Mouse (Mus musculus): ENCODE data around the gene Rasgef1c. TPM values are rescaled to one million over a fixed set of nuclear protein-coding genes. Genes with fewer than 3 reads are reported as not detected.

Gene Rasgef1c
- polyA plus RNA-seq, 1 experiment from 2014 or later: 5.7 TPM

DNA sequence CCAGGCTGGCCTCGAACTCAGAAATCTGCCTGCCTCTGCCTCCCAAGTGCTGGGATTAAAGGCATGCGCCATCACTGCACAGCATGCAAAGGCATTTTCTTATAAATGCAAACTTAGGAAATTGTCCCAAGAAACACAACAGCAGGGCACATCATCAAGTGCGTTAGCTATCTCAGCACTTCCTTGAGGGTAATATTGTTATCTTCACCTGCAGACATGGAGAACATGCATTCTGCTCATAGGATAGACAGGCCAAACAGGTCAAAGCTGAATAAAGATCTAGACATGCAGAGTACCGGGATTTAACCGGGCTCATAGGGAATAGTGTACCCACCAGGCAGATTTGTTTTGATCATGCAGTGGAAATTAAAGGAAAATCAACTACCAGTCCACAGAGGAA, 9.6 kb upstream of the Rasgef1c start:
- no peak overlapping the region for H3K27ac ChIP-seq
- no peak overlapping the region for H3K4me3 ChIP-seq
- no peak for ATAC-seq
- no peaks in the 10 kb centered on the region for H3K9me3 ChIP-seq (replicated peaks)
- H3K4me1 ChIP-seq: no peaks in the 10 kb centered on the region
- H3K4me2 ChIP-seq: no peak overlapping the region
- 94% methylated on average over 5 of the region's 5 CpGs for WGBS
- peaks cover 14% of the 10 kb centered on the region; the same call in 1 of the 2 replicates for H3K36me3 ChIP-seq (ENCODE audit: poor library complexity, severe bottlenecking)
- no peak overlapping the region for H3K9ac ChIP-seq
- H3K27me3 ChIP-seq: no peaks in the 10 kb centered on the region

DNA sequence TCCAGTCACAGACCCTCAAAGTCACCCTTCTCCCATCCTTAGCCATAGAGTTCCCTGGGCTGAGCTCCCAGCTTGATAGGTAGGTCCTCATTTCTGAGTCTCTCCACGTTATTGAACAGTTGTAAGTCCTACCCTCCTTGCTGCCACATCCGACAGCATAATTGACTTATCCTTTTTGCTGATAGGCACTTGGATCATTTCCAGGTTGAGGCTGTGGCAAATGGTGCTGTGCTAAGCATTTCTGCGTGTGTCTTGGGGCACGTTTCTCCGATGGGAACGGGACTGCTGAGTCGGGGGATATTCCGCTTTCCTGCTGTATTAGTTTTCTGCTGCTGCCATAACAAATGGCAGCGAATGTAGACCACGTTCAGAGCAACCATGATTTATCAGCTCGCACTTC, 7.8 kb upstream of the Rasgef1c start:
- WGBS: 74% methylated on average over 11 of the region's 11 CpGs
- no peak overlapping the region for H3K4me2 ChIP-seq
- ATAC-seq: no peak
- H3K27me3 ChIP-seq: peaks cover 3% of the 10 kb centered on the region; the same call in 1 of the 2 replicates
- no peak overlapping the region for H3K9ac ChIP-seq
- H3K27ac ChIP-seq: no peak overlapping the region
- no peaks in the 10 kb centered on the region for H3K4me1 ChIP-seq
- H3K9me3 ChIP-seq (replicated peaks): no peaks in the 10 kb centered on the region
- no peak overlapping the region for H3K4me3 ChIP-seq
- 0 out of 2 replicates have a peak, but pooled peaks cover 4% of the 10 kb centered on the region for H3K36me3 ChIP-seq (ENCODE audit: poor library complexity, severe bottlenecking)

DNA sequence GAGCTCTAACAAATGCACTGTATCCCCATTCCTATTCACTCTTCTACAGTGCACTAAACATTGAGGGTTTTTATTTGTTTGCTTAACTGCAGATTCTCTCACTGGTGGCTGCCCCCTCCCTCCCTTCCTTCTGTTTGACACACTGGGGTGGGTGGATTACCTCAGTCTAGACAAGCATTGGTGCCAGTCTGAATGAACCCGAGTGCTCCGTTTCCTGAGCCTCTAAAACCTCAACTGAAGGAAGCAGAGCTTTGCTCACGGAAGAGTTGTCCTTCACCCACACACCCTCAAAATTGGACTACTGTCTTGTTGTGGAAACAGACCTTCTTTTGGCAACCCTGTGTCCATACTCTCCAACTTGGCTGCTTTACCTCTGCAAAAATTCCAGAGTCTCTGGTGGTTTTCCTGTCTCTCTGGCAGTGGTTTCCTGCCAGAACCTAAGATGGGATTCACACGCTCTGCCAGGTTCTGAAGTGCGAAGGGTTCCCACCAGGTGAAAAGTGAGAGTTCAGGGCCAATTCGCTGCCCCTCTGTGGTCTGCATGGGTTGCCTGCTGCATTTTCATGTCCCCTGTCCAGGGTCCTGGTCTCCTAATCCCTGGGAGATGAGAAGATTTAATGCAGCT, 5.6 kb upstream of the Rasgef1c start:
- Histone ChIP-seq H3K9me3 (replicated peaks) (no peaks in the 10 kb centered on the region), H3K4me3 (no peak overlapping the region)

DNA sequence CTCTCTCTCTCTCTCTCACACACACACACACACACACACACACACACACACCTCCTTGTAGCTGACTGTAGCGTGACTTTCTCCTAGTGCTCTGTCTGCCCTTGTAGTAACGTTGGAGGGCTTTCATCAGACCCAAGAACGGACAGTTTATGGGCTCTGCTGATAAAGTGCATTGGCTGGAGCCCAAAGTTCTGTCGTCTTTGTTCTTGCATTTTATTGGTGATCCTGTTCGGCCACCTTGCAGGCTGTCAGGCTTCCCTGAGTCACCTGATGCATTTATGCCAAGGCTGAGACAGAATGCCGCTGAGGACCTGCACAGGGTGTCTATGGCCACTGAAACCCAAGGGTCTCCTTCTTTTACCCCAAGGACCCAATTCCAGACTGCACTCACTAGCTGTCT, 1.6 kb upstream of the Rasgef1c start:
- ATAC-seq: no peak

More for the DNA sequence above, 5.6 kb upstream of the Rasgef1c start:
- WGBS: 61% methylated on average over 6 of the region's 6 CpGs
- no peak for ATAC-seq
- Histone ChIP-seq H3K4me2 (no peak overlapping the region), H3K4me1 (no peaks in the 10 kb centered on the region), H3K36me3 (ENCODE audit: poor library complexity, severe bottlenecking) (no peaks in the 10 kb centered on the region), H3K9ac (no peak overlapping the region), H3K27ac (no peak overlapping the region), H3K27me3 (peaks cover 21% of the 10 kb centered on the region)

DNA sequence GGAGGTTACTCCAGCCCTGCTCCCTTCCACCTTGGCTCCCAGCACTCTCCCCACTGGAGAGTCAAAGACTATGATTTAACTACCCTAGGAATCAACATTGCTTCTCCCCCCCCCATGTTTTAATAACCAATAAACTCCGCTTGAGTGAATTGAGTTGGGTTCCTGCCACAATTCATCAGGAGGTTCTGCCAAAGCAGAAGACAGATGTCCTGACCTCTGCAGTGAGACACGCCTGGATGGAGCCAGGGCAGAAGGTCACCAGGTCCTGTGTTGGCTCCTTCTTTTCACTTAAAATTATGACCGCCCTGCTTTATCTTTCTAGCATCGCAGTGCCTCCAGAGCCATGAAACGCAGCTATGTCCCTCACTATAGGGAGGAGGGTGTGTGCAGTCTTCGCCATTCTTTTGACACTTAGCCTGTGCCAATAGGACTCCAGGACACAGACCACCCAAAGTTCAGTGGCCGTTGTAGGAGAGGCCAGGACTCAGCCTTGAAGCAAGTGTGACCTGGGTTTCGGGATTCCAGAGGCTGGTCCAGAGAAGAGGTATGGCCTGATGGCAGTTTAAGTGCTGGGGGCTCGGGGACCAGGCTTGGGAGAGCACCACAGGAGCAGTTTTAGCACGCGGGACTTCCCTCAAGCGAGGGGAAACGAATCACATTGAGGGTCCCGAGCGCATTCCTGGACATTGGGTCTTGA, 525 bp upstream of the Rasgef1c start:
- Histone ChIP-seq H3K4me3 (peak overlapping the region; percentile 68), H3K4me2 (peak overlapping the region; percentile 99), H3K36me3 (ENCODE audit: poor library complexity, severe bottlenecking) (no peaks in the 10 kb centered on the region), H3K4me1 (peaks cover 10% of the 10 kb centered on the region), H3K27me3 (peaks cover 39% of the 10 kb centered on the region), H3K27ac (no peak overlapping the region), H3K9ac (peak overlapping the region; percentile 48; the same call in 1 of the 2 replicates), H3K9me3 (replicated peaks) (no peaks in the 10 kb centered on the region)
- 33% methylated on average over 15 of the region's 15 CpGs for WGBS
- ATAC-seq: peak; percentile 33

More for the DNA sequence above, 1.6 kb upstream of the Rasgef1c start:
- Histone ChIP-seq H3K9me3 (replicated peaks) (no peaks in the 10 kb centered on the region), H3K4me2 (no peak overlapping the region), H3K27ac (no peak overlapping the region), H3K9ac (no peak overlapping the region), H3K4me3 (no peak overlapping the region), H3K4me1 (peaks cover 10% of the 10 kb centered on the region), H3K36me3 (ENCODE audit: poor library complexity, severe bottlenecking) (no peaks in the 10 kb centered on the region), H3K27me3 (peaks cover 39% of the 10 kb centered on the region)
- 62% methylated on average over 6 of the region's 6 CpGs for WGBS

DNA sequence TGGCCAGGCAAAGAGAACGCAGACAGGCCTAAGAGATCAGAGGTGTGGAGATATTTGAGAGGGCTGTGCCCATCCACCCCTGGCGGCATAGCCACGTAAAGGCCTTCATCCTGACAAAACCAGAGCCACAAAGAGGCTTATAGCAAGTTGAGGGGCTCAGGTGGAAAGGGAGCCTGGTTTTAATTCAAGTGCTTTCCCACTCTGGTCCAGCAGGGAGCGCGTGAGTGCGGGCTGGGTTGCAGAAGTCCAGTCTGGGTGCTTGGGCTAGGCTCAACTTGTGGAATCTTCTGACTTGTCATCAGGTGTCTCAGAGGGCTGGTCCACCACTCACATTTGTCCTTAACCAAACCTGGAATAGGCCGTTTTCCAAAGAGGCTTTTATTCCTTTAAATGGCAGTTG, 1.7 kb downstream of the Rasgef1c start:
- Histone ChIP-seq H3K9ac (no peak overlapping the region), H3K4me2 (no peak overlapping the region), H3K36me3 (ENCODE audit: poor library complexity, severe bottlenecking) (no peaks in the 10 kb centered on the region), H3K27me3 (peaks cover 39% of the 10 kb centered on the region), H3K4me3 (no peak overlapping the region), H3K27ac (no peak overlapping the region), H3K4me1 (peaks cover 10% of the 10 kb centered on the region), H3K9me3 (replicated peaks) (no peaks in the 10 kb centered on the region)
- WGBS: 15% methylated on average over 7 of the region's 7 CpGs
- ATAC-seq: no peak

DNA sequence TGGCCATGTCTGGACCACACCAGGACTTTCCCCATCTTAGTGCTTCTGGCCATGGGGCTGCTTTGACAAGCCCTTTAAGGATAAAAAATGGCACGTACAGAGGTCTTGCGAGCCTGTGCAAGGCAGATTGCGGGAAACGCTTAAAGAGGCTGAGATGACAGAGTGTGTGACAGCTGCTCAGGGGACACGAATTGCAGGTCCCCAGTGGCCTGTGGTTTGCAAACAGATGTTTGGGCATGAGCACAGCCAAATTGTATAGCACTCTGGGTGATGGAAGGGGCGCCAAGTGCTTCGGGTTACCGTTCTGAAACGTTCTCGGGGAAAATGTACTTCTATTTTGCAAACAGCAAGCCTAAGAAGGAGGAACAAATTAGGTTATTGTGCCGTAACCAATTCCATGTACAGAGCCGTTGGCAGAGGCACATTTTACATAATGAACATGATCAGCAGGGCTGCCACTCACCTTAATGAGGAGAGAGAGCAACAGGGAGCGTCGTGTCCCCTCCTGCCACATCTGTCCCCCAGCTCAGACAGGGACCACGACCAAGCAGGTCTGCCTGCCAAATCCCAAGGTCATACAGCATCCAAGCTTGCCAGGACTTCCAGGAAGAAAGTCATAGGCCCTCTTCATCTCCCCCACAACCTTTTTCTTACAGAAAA, 17.0 kb downstream of the Rasgef1c start:
- Histone ChIP-seq H3K9me3 (replicated peaks) (no peaks in the 10 kb centered on the region), H3K27me3 (no peaks in the 10 kb centered on the region), H3K36me3 (ENCODE audit: poor library complexity, severe bottlenecking) (no peaks in the 10 kb centered on the region), H3K4me1 (peaks cover 10% of the 10 kb centered on the region), H3K27ac (no peak overlapping the region), H3K9ac (no peak overlapping the region), H3K4me3 (no peak overlapping the region), H3K4me2 (no peak overlapping the region)
- 41% methylated on average over 15 of the region's 15 CpGs for WGBS
- ATAC-seq: no peak; the same call in 1 of the 2 replicates

DNA sequence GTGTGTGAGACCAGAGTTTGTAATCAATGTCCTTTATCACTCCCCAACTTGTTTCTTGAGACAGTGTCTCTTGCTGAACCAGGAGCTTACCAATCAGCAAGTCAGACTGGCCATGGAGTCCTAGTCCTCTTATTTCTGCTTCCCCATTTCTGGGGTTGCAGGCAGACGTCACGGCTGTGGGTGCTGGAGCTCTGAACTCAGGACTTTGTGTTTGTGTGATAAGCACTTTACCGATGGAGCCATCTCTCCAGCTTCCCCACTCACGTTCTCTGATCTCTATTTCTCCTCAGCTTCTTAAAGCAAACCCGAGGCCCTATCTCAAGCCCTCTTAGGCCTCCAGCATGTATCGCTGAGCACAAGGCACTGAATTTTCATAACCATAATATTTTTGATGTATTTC, 17.7 kb downstream of the Rasgef1c start:
- no peak overlapping the region for H3K4me3 ChIP-seq
- H3K4me2 ChIP-seq: no peak overlapping the region
- no peak overlapping the region for H3K27ac ChIP-seq
- H3K9me3 ChIP-seq (replicated peaks): no peaks in the 10 kb centered on the region
- peaks cover 10% of the 10 kb centered on the region for H3K4me1 ChIP-seq
- no peak overlapping the region for H3K9ac ChIP-seq
- no peak for ATAC-seq
- 93% methylated on average over 6 of the region's 6 CpGs for WGBS
- H3K27me3 ChIP-seq: no peaks in the 10 kb centered on the region
- no peaks in the 10 kb centered on the region for H3K36me3 ChIP-seq (ENCODE audit: poor library complexity, severe bottlenecking)

DNA sequence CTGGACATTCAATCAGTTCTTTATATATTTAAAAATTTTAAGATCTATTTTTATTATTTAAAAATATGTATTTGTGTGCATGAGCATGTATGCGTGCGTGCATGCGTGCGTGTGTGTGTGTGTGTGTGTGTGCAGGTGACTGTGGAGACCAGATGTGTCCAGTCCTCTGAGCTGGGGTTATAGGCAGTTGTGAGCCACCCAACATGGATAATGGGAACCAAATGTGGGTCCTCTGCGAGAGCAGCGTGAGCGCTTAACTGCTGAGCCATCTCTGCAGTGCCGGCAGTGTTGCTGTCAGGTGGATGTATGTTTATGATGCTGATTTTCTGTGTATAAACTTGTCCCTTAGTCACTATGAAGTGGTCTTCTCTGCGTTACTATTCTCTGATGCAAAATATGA, 21.9 kb downstream of the Rasgef1c start:
- H3K27me3 ChIP-seq: no peaks in the 10 kb centered on the region
- no peaks in the 10 kb centered on the region for H3K9me3 ChIP-seq (replicated peaks)
- H3K4me2 ChIP-seq: no peak overlapping the region
- ATAC-seq: no peak
- WGBS: 89% methylated on average over 9 of the region's 9 CpGs
- no peak overlapping the region for H3K4me3 ChIP-seq
- H3K9ac ChIP-seq: no peak overlapping the region
- H3K27ac ChIP-seq: no peak overlapping the region
- peaks cover 25% of the 10 kb centered on the region for H3K4me1 ChIP-seq
- no peaks in the 10 kb centered on the region for H3K36me3 ChIP-seq (ENCODE audit: poor library complexity, severe bottlenecking)

DNA sequence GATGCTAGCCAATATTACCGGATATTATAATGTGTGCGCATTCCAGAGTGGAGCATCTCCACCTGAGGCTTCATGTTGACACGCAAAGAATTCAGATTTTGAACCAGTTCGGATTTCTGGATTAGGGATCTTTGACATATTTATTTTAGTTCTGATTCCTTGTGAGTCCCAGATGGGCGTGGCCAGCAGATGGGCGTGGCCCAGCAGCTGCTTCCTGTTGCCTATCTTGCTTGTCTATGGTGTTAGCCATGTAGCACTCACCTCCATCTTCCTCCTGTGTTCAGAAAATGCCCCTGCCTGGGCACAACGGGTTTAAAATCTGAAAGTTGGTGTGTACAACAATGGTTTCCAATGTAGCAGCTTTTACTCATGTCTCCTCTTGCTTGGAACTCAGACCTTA, 24.5 kb downstream of the Rasgef1c start:
- 82% methylated on average over 7 of the region's 7 CpGs for WGBS
- no peaks in the 10 kb centered on the region for H3K9me3 ChIP-seq (replicated peaks)
- H3K9ac ChIP-seq: no peak overlapping the region
- no peak for ATAC-seq
- H3K27ac ChIP-seq: peak overlapping the region; percentile 76
- no peak overlapping the region for H3K4me2 ChIP-seq
- no peaks in the 10 kb centered on the region for H3K27me3 ChIP-seq
- no peaks in the 10 kb centered on the region for H3K36me3 ChIP-seq (ENCODE audit: poor library complexity, severe bottlenecking)
- peaks cover 23% of the 10 kb centered on the region for H3K4me1 ChIP-seq
- no peak overlapping the region for H3K4me3 ChIP-seq

DNA sequence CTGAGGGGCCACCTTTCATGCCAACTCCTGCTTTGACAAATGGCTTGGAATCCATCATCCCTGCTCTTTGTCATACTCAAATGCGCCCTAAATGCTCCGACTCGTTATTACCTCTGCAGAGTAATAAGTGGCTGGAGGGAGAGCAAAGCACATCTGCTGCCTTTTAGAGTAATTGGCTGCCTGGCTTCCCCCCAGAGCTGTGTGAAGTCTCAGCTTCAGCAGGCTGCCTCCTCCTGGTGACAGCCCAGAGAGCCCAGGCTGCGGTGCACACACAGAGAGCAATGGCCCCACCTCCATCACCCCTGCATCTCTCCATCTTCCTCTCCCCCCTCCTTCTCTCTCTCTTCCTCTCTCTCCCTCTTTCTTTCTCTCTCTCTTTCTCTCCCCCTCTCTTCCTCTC, 25.5 kb downstream of the Rasgef1c start:
- ATAC-seq: peak; percentile 84
- Histone ChIP-seq H3K4me2 (peak overlapping the region; percentile 18; the same call in 1 of the 2 replicates), H3K36me3 (ENCODE audit: poor library complexity, severe bottlenecking) (no peaks in the 10 kb centered on the region), H3K9ac (peak overlapping the region; percentile 34; the same call in 1 of the 2 replicates), H3K4me3 (no peak overlapping the region), H3K27ac (peak overlapping the region; percentile 76), H3K27me3 (no peaks in the 10 kb centered on the region), H3K9me3 (replicated peaks) (no peaks in the 10 kb centered on the region), H3K4me1 (peaks cover 33% of the 10 kb centered on the region)
- 27% methylated on average over 4 of the region's 4 CpGs for WGBS

DNA sequence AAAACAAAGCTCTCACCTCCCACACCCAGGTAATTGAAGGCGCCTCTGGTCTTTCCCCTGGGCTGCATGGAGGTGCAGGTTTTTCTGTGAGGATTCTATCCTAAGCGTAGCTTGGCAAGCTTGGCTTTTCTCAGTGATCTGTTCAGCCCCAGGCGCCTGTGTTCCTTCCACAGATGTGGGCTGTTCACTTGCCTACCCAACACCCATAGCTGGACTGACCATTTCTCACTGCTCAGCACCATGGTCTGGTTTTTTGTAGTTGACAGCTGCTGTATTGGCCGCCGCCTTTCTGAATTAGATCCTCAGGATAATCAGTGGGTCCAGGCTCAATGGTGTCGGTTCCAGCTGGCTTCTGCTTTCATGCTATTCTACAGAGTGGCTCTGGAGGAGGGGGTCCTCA, 26.0 kb downstream of the Rasgef1c start:
- no peaks in the 10 kb centered on the region for H3K9me3 ChIP-seq (replicated peaks)
- H3K36me3 ChIP-seq (ENCODE audit: poor library complexity, severe bottlenecking): no peaks in the 10 kb centered on the region
- no peak overlapping the region for H3K4me3 ChIP-seq
- ATAC-seq: peak; percentile 46; the same call in 1 of the 2 replicates
- H3K4me2 ChIP-seq: no peak overlapping the region; the same call in 1 of the 2 replicates
- H3K4me1 ChIP-seq: peaks cover 35% of the 10 kb centered on the region
- 67% methylated on average over 6 of the region's 6 CpGs for WGBS
- peak overlapping the region; percentile 76 for H3K27ac ChIP-seq
- H3K9ac ChIP-seq: peak overlapping the region; percentile 34; the same call in 1 of the 2 replicates
- no peaks in the 10 kb centered on the region for H3K27me3 ChIP-seq
